In the genomic region with DNA sequence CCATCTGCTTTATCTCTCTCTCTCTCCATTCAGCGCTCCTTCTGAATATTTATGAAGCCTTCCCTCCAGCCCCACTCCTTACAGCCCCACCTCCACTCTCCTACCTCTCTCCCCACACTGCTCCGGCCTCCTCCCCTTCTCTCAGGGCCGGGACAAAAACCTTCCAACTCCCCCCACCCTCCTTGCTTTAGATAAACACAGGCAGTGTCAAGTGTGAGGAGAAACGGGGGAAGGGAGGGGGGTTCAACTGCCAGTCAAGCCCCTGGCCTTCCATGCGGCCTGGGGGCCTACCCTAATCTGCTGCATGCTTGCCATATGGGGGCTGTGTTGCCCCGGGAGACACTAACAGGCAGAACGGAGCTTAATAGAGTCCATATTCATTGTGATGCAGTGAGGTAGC, we compare ENCODE assay signal across 9 mouse cellular contexts. TPM values are rescaled to one million over a fixed set of nuclear protein-coding genes. Genes with fewer than 3 reads are reported as not detected.
DNase-seq lines count a peak whose midpoint lies in the region; ATAC-seq and TF ChIP-seq lines count a peak whose summit lies in the region.
"Had no signal": no experiment of that assay in that cellular context is flagged by ENCODE, and none has a peak within 500 bp of the region (broad histone marks: within the 10 kb centered on the region; RNA-seq: fewer than 3 reads in every experiment).

No protein-coding gene starts in this region.

- H3K4me3 ChIP-seq in heart, embryonic 12.5 days, result peak overlapping the region; percentile 38
- H3K4me3 ChIP-seq in ES-E14 (ENCODE audit: insufficient read depth in 1 of 2, low read depth in 1 of 2, low read length in 2 of 2, poor library complexity in 1 of 2, severe bottlenecking in 1 of 2), result peak overlapping the region; percentile 3 to 11; a peak in 2 of 4 replicates
- no peak overlapping the region; the same call in 1 of the 2 replicates for H3K4me3 ChIP-seq in forebrain, embryonic 11.5 days (ENCODE audit: low read depth, low read length)
- H3K4me3 ChIP-seq in midbrain, embryonic 11.5 days (ENCODE audit: low read depth, low read length), result no peak overlapping the region; the same call in 1 of the 2 replicates

- peak overlapping the region; percentile 54 for H3K9ac ChIP-seq in heart, embryonic 12.5 days
- peak overlapping the region; percentile 24; the same call in 1 of the 2 replicates for H3K9ac ChIP-seq in ES-E14 (ENCODE audit: insufficient read depth, low read depth, low read length, poor library complexity, severe bottlenecking)
- peak overlapping the region; percentile 49; the same call in 1 of the 2 replicates for H3K9ac ChIP-seq in forebrain, embryonic 11.5 days (ENCODE audit: low read length)
- H3K9ac ChIP-seq in midbrain, embryonic 11.5 days (ENCODE audit: low read length), result no peak overlapping the region

- WGBS in heart, embryonic 12.5 days, result 3% methylated on average over 7 of the region's 7 CpGs
- under 1% methylated on average over 7 of the region's 7 CpGs for WGBS in forebrain, embryonic 11.5 days
- WGBS in midbrain, embryonic 11.5 days, result under 1% methylated on average over 7 of the region's 7 CpGs

- 0 out of 2 replicates have a peak, but pooled peaks cover 4% of the 10 kb centered on the region for H3K9me3 ChIP-seq in heart, embryonic 12.5 days (replicated peaks)
- H3K9me3 ChIP-seq in ES-E14 (ENCODE audit: control insufficient read depth, insufficient read depth, low read depth, low read length), result no peaks in the 10 kb centered on the region
- H3K9me3 ChIP-seq in forebrain, embryonic 11.5 days (ENCODE audit: control insufficient read depth, low read length), result peaks cover 5% of the 10 kb centered on the region; the same call in 1 of the 2 replicates
- no peaks in the 10 kb centered on the region; the same call in 1 of the 2 replicates for H3K9me3 ChIP-seq in midbrain, embryonic 11.5 days (ENCODE audit: control insufficient read depth, low read length)
- H3K9me3 ChIP-seq: G1E had no signal

- H3K27ac ChIP-seq in heart, embryonic 12.5 days (ENCODE audit: poor library complexity, severe bottlenecking), result no peak overlapping the region
- no peak overlapping the region for H3K27ac ChIP-seq in ES-E14 (ENCODE audit: insufficient read depth, low read depth, low read length, poor library complexity, severe bottlenecking)
- H3K27ac ChIP-seq in forebrain, embryonic 11.5 days (ENCODE audit: low read depth, low read length), result peak overlapping the region; percentile 96
- H3K27ac ChIP-seq in midbrain, embryonic 11.5 days (ENCODE audit: low read depth, low read length), result peak overlapping the region; percentile 94

- no peak for DNase-seq in heart, adult 8-10 months (ENCODE audit: low spot score)
- DNase-seq in ES-E14 (ENCODE audit: low read depth, low spot score), result no peak
- peak; percentile 96 for DNase-seq in forebrain, embryonic 11.5 days (ENCODE audit: low spot score)
- peak; percentile 99 for DNase-seq in midbrain, embryonic 11.5 days (ENCODE audit: low spot score, missing footprints)
- no peak for DNase-seq in gastrocnemius, adult 8-10 months (ENCODE audit: low spot score in 2 of 2)
- DNase-seq in frontal cortex, postnatal 36 days (ENCODE audit: low spot score in 2 of 2), result no peak
- no peak for DNase-seq in urinary bladder, postnatal 14 days (ENCODE audit: low spot score)

- H3K4me1 ChIP-seq in heart, embryonic 12.5 days (replicated peaks), result peaks cover 55% of the 10 kb centered on the region
- peaks cover 2 to 19% of the 10 kb centered on the region in 2 experiments; a peak in 3 of 4 replicates for H3K4me1 ChIP-seq in ES-E14 (ENCODE audit: control insufficient read depth in 2 of 2, insufficient read depth in 2 of 2, low read length in 2 of 2, poor library complexity in 1 of 2)
- peaks cover 45% of the 10 kb centered on the region for H3K4me1 ChIP-seq in forebrain, embryonic 11.5 days (replicated peaks; ENCODE audit: control insufficient read depth, insufficient read depth, low read length)
- H3K4me1 ChIP-seq in midbrain, embryonic 11.5 days (ENCODE audit: control insufficient read depth, insufficient read depth, low read length), result peaks cover 67% of the 10 kb centered on the region

- no peaks in the 10 kb centered on the region for H3K27me3 ChIP-seq in heart, embryonic 12.5 days (replicated peaks)
- no peaks in the 10 kb centered on the region for H3K27me3 ChIP-seq in forebrain, embryonic 11.5 days (ENCODE audit: control insufficient read depth, insufficient read depth, low read length)
- no peaks in the 10 kb centered on the region for H3K27me3 ChIP-seq in midbrain, embryonic 11.5 days (ENCODE audit: control insufficient read depth, insufficient read depth, low read length)

- peaks cover 5% of the 10 kb centered on the region; the same call in 1 of the 2 replicates for H3K36me3 ChIP-seq in heart, embryonic 12.5 days
- H3K36me3 ChIP-seq in ES-E14 (ENCODE audit: control insufficient read depth, insufficient read depth, low read length, poor library complexity, severe bottlenecking), result no peaks in the 10 kb centered on the region
- H3K36me3 ChIP-seq in forebrain, embryonic 11.5 days (ENCODE audit: control insufficient read depth, insufficient read depth, low read length), result peaks cover 4% of the 10 kb centered on the region; the same call in 1 of the 2 replicates
- peaks cover 12% of the 10 kb centered on the region for H3K36me3 ChIP-seq in midbrain, embryonic 11.5 days (ENCODE audit: control insufficient read depth, insufficient read depth, low read length)
- H3K36me3 ChIP-seq: G1E had no signal

- in situ Hi-C loops in ES-E14 (cut with MboI; ENCODE audit: low sequenced_read_pairs in 2 of 2, unreplicated experiment in 2 of 2), result no loop called here

- H3K4me2 ChIP-seq in heart, embryonic 12.5 days, result peak overlapping the region; percentile 76
- H3K4me2 ChIP-seq in forebrain, embryonic 11.5 days (ENCODE audit: low read depth, low read length, severe bottlenecking), result peak overlapping the region; percentile 55
- H3K4me2 ChIP-seq in midbrain, embryonic 11.5 days, result peak overlapping the region; percentile 45

- peak; percentile 50; the same call in 1 of the 2 replicates for ATAC-seq in heart, embryonic 12.5 days (ENCODE audit: insufficient number of reproducible peaks, low FRiP score)
- peak; percentile 94 for ATAC-seq in forebrain, embryonic 11.5 days (replicated peaks; ENCODE audit: low FRiP score)
- ATAC-seq in midbrain, embryonic 11.5 days (ENCODE audit: low FRiP score), result peak; percentile 95

TF ChIP-seq in ES-E14, 5 proteins besides CTCF, POLR2A, EP300 and RAD21:
- no peak for TF ChIP-seq MAFK (IDR thresholded peaks at IDR 0.05; ENCODE audit: insufficient read depth, low read depth, low read length)
- TF ChIP-seq HCFC1 (IDR thresholded peaks at IDR 0.05; ENCODE audit: borderline replicate concordance, insufficient read depth, low read length), result no peak
- no peak for TF ChIP-seq CHD2 (IDR thresholded peaks at IDR 0.05; ENCODE audit: low read depth, low read length)
- no peak for TF ChIP-seq ZNF384 (IDR thresholded peaks at IDR 0.05; ENCODE audit: low read depth, low read length)
- no peak for TF ChIP-seq ZC3H11A (IDR thresholded peaks at IDR 0.05; ENCODE audit: borderline replicate concordance, low read depth, low read length)
TF ChIP-seq in ES-E14: peak in this region for 0.

RNA-seq across cellular contexts. Expression of gene Boc, which starts 27.9 kb away (rescaled TPM):
- 7.9 and 9.3 TPM in 2 replicates for polyA plus RNA-seq in heart, embryonic 12.5 days (2016; fragmentation: Nextera tagmentation; extraction: Ambion mirVana)
- 1 to 10 TPM; 3.5 to 4.0 (median 3.8) TPM for total RNA-seq in heart, adult 8-10 months (2022)
- 5.4 TPM in 2 replicates for total RNA-seq in ES-E14 (2012; rRNA removed)
- polyA plus RNA-seq in forebrain, embryonic 11.5 days (2014; fragmentation: Nextera tagmentation; extraction: Ambion mirVana), result 35.6 and 35.9 TPM in 2 replicates
- 37.8 and 44.7 TPM in 2 replicates for polyA plus RNA-seq in midbrain, embryonic 11.5 days (2014; fragmentation: Nextera tagmentation; extraction: Ambion mirVana)
- 1 to 10 TPM; 1.8 to 3.0 (median 2.3) TPM for total RNA-seq in gastrocnemius, adult 8-10 months (2022)
- total RNA-seq: G1E had no signal
- polyA plus RNA-seq: G1E had no signal

Comparison
In these comparisons a context has a peak if more than half of its experiments do, and no peak if none do; other contexts are left out.
1. H3K27ac ChIP-seq: peak in forebrain, embryonic 11.5 days (single experiment) and midbrain, embryonic 11.5 days (single experiment); none in heart, embryonic 12.5 days (single experiment) and ES-E14 (single experiment).
2. H3K4me3 ChIP-seq: peak in heart, embryonic 12.5 days (single experiment) and ES-E14 (2 of 2); none in forebrain, embryonic 11.5 days (single experiment) and midbrain, embryonic 11.5 days (single experiment).
3. DNase-seq: peak in forebrain, embryonic 11.5 days (single experiment) and midbrain, embryonic 11.5 days (single experiment); none in heart, adult 8-10 months (single experiment), ES-E14 (single experiment), gastrocnemius, adult 8-10 months (0 of 2), frontal cortex, postnatal 36 days (0 of 2) and urinary bladder, postnatal 14 days (single experiment).
4. Peak in every context shown above with its lines, with median percentiles within 50 percentile points of each other: ATAC-seq and H3K4me2 ChIP-seq.